Mouse (Mus musculus): ENCODE measurements around the gene Ube2c.

DNA sequence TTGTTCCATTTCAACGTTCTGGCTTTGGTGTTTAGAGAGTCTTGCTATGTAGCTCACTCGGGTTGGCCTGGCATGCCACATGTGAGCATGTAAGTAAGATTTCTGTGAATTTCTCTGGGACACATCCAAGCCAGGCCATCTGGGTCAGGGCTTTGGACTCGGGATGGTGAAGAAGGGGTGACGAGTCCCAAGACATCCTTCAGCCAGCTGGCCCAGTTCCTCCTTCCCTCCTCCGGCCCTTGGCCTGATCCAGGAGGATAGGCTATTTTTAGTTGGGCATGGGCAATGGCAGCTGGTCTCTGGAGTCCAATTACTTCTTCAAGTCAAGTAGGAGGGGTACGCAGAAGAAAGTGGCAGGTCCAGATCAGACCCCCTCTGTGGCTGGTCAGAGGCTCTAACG is 9.1 kb downstream of the Ube2c start:
- TF ChIP-seq CTCF (IDR thresholded peaks at IDR 0.05; ENCODE audit: borderline replicate concordance, control insufficient read depth, extremely low read depth, insufficient read depth, low read length, poor library complexity) (no peak), POLR2A (IDR thresholded peaks at IDR 0.05; ENCODE audit: control insufficient read depth, extremely low read depth, insufficient read depth, low read length, poor library complexity) (no peak)
